Mouse (Mus musculus) lung, embryonic 14.5 days (tissue): ENCODE measurements around the gene Rgs9. TPM values are rescaled to one million over a fixed set of nuclear protein-coding genes. Genes with fewer than 3 reads are reported as not detected.
"Not testable (repeated sequence)": the region's sequence is repeated elsewhere in the genome, so short reads cannot be mapped to it uniquely, and the experiment has no call there.

Experiments used
- ATAC-seq: fragments of 200-750 bp; cut with Nextera tagmentation; 2 replicates; pipeline ENCODE4 v1.8.0; 2017; ENCODE audit warnings: mild to moderate bottlenecking, moderate TSS enrichment, moderate library complexity; ENCODE audit not compliant: insufficient read depth
- DNase-seq: peaks from one replicate; pipeline ENCODE4 v3.0.0-alpha.2; 2015
- H3K27ac ChIP-seq: fragments of 300-500 bp; sonication (generic); 2 replicates; pipeline ENCODE4 v1.5.1; 2014; ENCODE audit warnings: low read depth, mild to moderate bottlenecking, moderate library complexity
- H3K27me3 ChIP-seq: fragments of 300-500 bp; sonication (generic); 2 replicates; pipeline ENCODE4 v1.6.1; 2014; ENCODE audit warnings: low read length, control low read depth; ENCODE audit not compliant: insufficient read depth
- H3K36me3 ChIP-seq: fragments of 300-500 bp; sonication (generic); 2 replicates; pipeline ENCODE4 v1.6.1; 2014; ENCODE audit warnings: control low read depth; ENCODE audit not compliant: insufficient read depth
- H3K4me1 ChIP-seq: fragments of 300-500 bp; sonication (generic); 2 replicates; pipeline ENCODE4 v1.6.1; 2014; ENCODE audit warnings: antibody characterized with exemption, control low read depth; ENCODE audit not compliant: insufficient read depth
- H3K4me2 ChIP-seq: fragments of 300-500 bp; sonication (generic); 2 replicates; pipeline ENCODE4 v1.6.1; 2014; ENCODE audit warnings: mild to moderate bottlenecking
- H3K4me3 ChIP-seq: fragments of 300-500 bp; sonication (generic); 2 replicates; pipeline ENCODE4 v1.5.1; 2014; ENCODE audit warnings: low read depth, low read length
- H3K9ac ChIP-seq: fragments of 300-500 bp; sonication (generic); 2 replicates; pipeline ENCODE4 v1.6.1; 2014
- H3K9me3 ChIP-seq: fragments of 300-500 bp; sonication (generic); 2 replicates; pipeline ENCODE4 v1.6.1; 2016; ENCODE audit warnings: low read depth, low read length, control low read depth
- CTCF ChIP-seq: IDR thresholded peaks from 2 replicates; pipeline ENCODE4 v1.5.1; 2016; ENCODE audit warnings: antibody characterized with exemption, low read depth
- WGBS: fragments of 180-500 bp; shearing (Covaris S2); extraction: QIAGEN DNeasy Blood & Tissue Kit; methylation state at CpG from one replicate; pipeline ENCODE4 v1.1.7; 2014; 5-methylcytosine and 5-hydroxymethylcytosine counted together
- polyA plus RNA-seq: library from polyadenylated mRNA; unstranded; fragments of >200 nt; fragmentation: Nextera tagmentation; extraction: Ambion mirVana; gene quantifications from 2 replicates; pipeline ENCODE4 v1.2.1, GENCODE M21; 2014

The Rgs9 gene
- polyA plus RNA-seq: 1.4 and 1.5 TPM in 2 replicates

- no peaks in the 10 kb centered on the region for H3K27me3 ChIP-seq
- peak within 1 kb of the TSS; percentile 80 for H3K4me2 ChIP-seq
- H3K4me1 ChIP-seq: no peaks in the 10 kb centered on the region
- 5% methylated on average over 37 of the region's 37 CpGs for WGBS
- H3K9me3 ChIP-seq: no peaks in the 10 kb centered on the region
- peak; percentile 97 for TF ChIP-seq CTCF
- no peaks in the 10 kb centered on the region for H3K36me3 ChIP-seq
- peak within 1 kb of the TSS; percentile 41 for H3K4me3 ChIP-seq
- H3K9ac ChIP-seq: peak within 1 kb of the TSS; percentile 49
- ATAC-seq: peak; percentile 94
- DNase-seq: peak; percentile 96
- no peak within 1 kb of the TSS for H3K27ac ChIP-seq
Observed at GRCm38 (mm10) chr11:109297710-109298375, at the start of gene Rgs9. Gene Rgs9, minus strand, starts transcription at chr11:109298129.

GRCm38 (mm10) chr11:109347242-109347959, 49.5 kb upstream of the Rgs9 start:
- TF ChIP-seq CTCF: no peak
- DNase-seq: peak; percentile 91
- no peak overlapping the region for H3K9ac ChIP-seq
- H3K4me1 ChIP-seq: peaks cover 31% of the 10 kb centered on the region
- peak; percentile 91 for ATAC-seq
- no peaks in the 10 kb centered on the region for H3K36me3 ChIP-seq
- no peaks in the 10 kb centered on the region for H3K9me3 ChIP-seq
- 8% methylated on average over 10 of the region's 10 CpGs for WGBS
- no peaks in the 10 kb centered on the region for H3K27me3 ChIP-seq
- peak overlapping the region; percentile 84 for H3K27ac ChIP-seq
- no peak overlapping the region for H3K4me3 ChIP-seq
- peak overlapping the region; percentile 39 for H3K4me2 ChIP-seq

- Histone ChIP-seq H3K36me3 (no peaks in the 10 kb centered on the region), H3K4me2 (peak overlapping the region; percentile 19; the same call in 1 of the 2 replicates), H3K9me3 (no peaks in the 10 kb centered on the region), H3K4me1 (peaks cover 31% of the 10 kb centered on the region), H3K27ac (peak overlapping the region; percentile 81), H3K27me3 (no peaks in the 10 kb centered on the region), H3K4me3 (no peak overlapping the region), H3K9ac (peak overlapping the region; percentile 31; the same call in 1 of the 2 replicates)
- ATAC-seq (no peak), DNase-seq (peak; percentile 62)
- WGBS: 14% methylated on average over 10 of the region's 10 CpGs
- peak; percentile 61 for TF ChIP-seq CTCF
Observed at GRCm38 (mm10) chr11:109343991-109344599, 46.2 kb upstream of the Rgs9 start.

- no peaks in the 10 kb centered on the region for H3K9me3 ChIP-seq
- no peaks in the 10 kb centered on the region for H3K36me3 ChIP-seq
- no peaks in the 10 kb centered on the region for H3K27me3 ChIP-seq
- no peak for TF ChIP-seq CTCF
- peak overlapping the region; percentile 19; the same call in 1 of the 2 replicates for H3K4me2 ChIP-seq
- ATAC-seq (no peak), DNase-seq (peak; percentile 32)
- no peak overlapping the region for H3K9ac ChIP-seq
- no peak overlapping the region for H3K4me3 ChIP-seq
- peaks cover 30% of the 10 kb centered on the region for H3K4me1 ChIP-seq
- 31% methylated on average over 7 of the region's 7 CpGs for WGBS
- H3K27ac ChIP-seq: peak overlapping the region; percentile 81
Observed at GRCm38 (mm10) chr11:109343558-109343957, 45.6 kb upstream of the Rgs9 start.

DNA sequence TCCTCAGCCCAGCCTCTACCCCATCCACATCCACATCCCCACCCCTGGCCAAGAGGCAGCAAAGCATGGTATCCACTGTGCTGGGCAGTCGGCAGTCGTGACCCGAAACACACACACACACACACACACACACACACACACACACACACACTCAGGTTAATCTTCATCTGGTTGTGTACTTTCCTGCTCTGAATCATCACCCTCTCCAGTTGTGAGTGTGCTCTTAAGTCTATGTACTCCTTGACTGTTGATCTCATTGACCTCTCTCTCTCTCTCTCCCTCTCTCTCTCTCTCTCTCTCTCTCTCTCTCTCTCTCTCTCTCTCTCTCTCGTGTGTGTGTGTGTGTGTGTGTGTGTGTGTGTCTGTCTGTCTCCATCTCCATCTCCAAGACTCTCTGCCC, 44.7 kb upstream of the Rgs9 start:
- DNase-seq: not testable (repeated sequence)

DNA sequence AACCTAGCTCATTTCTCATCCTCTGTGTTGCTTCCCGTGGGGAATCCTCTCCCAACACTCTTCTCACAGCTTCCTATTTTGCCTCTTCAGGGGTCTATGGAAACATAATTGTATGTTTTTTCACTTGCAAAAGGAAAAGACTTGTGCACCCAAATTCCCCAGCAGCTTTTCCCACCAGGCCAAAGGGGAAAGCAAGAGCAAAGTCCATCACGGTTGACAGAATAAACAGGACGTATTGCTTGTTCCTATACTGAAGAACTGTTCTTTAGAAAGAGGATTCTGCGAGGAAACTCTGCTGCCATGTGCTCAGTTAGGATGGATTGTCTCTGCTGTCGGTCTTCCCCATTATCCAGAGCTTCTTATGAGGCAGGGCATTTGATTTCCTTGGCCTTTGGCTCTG, 42.6 kb upstream of the Rgs9 start:
- no peak for TF ChIP-seq CTCF
- WGBS: 59% methylated on average over 5 of the region's 5 CpGs

More for the DNA sequence above, 44.7 kb upstream of the Rgs9 start:
- H3K27me3 ChIP-seq, H3K4me2 ChIP-seq, H3K27ac ChIP-seq, ATAC-seq, H3K36me3 ChIP-seq, H3K9me3 ChIP-seq, H3K9ac ChIP-seq, H3K4me3 ChIP-seq: not testable (repeated sequence)
- peaks cover 22% of the 10 kb centered on the region for H3K4me1 ChIP-seq
- WGBS: 75% methylated on average over 4 of the region's 4 CpGs

More for the DNA sequence above, 42.6 kb upstream of the Rgs9 start:
- Histone ChIP-seq H3K4me1 (peaks cover 8% of the 10 kb centered on the region), H3K4me3 (no peak overlapping the region), H3K4me2 (no peak overlapping the region), H3K9me3 (no peaks in the 10 kb centered on the region), H3K27ac (no peak overlapping the region), H3K9ac (no peak overlapping the region), H3K27me3 (no peaks in the 10 kb centered on the region), H3K36me3 (no peaks in the 10 kb centered on the region)
- DNase-seq (no peak), ATAC-seq (no peak)
